In the genomic region with DNA sequence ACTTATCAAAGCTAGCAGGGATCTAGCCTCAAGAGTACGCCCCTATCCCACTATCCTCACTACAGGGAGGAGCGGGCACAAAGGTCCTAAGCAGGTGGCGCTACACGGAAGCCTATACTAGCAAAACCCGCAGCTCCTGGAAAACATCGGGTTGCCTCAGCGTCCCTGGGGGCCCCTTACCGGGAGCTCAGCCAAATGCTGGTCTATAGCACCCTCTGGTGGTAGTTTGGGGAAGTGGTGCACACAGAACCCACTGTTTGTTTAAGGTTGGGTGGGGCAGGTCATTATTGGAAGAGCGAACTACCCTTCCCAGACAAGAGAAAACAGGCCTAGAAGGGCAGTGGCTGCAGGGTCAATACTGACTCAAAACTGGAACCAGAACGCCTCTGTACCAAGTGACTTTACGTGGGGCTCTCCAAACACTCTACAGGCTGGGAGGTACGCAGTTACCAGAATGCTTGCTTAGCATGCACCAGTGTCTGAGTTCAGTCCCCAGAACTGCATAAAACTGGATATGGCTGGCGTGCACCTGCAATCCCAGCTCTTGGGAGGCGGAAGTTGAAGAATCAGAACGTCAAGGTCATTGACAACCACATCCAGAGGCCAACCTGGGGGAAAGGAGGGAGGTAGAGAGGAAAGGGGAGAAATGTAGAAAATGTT, we compare ENCODE assay signal across 8 mouse cellular contexts. TPM values are rescaled to one million over a fixed set of nuclear protein-coding genes. Genes with fewer than 3 reads are reported as not detected.
DNase-seq lines count a peak whose midpoint lies in the region; ATAC-seq lines count a peak whose summit lies in the region.

No protein-coding gene starts in this region.

- peak; percentile 68 for DNase-seq in CD4-positive helper T cell, adult 2 months (ENCODE audit: low read depth, low spot score)
- DNase-seq in brain, embryonic 18.5 days (ENCODE audit: low read depth, low spot score) = peak; percentile 36
- peak; percentile 89 for DNase-seq in kidney, postnatal 10 days
- peak; percentile 81 for DNase-seq in liver, embryonic 13.5 days
- DNase-seq in neural tube, embryonic 11.5 days (ENCODE audit: low spot score) = peak; percentile 88

- peak overlapping the region; percentile 2 to 18; a peak in 1 of 4 replicates for H3K4me3 ChIP-seq in heart, embryonic 14.5 days (ENCODE audit: control insufficient read depth in 1 of 2, insufficient read depth in 1 of 2, low read depth in 1 of 2, low read length in 2 of 2)
- peak overlapping the region; percentile 33 for H3K4me3 ChIP-seq in liver, embryonic 13.5 days (replicated peaks)
- no peak overlapping the region for H3K4me3 ChIP-seq in neural tube, embryonic 11.5 days (ENCODE audit: low read depth, low read length)
- peak overlapping the region; percentile 19; the same call in 1 of the 2 replicates for H3K4me3 ChIP-seq in stomach, embryonic 16.5 days (replicated peaks; ENCODE audit: low read length)

- H3K27ac ChIP-seq in heart, embryonic 14.5 days (replicated peaks in 1 of 2; ENCODE audit: control insufficient read depth in 1 of 2, insufficient read depth in 1 of 2, low read depth in 2 of 2, low read length in 2 of 2) = no peak overlapping the region
- H3K27ac ChIP-seq in liver, embryonic 13.5 days = peak overlapping the region; percentile 66
- no peak overlapping the region for H3K27ac ChIP-seq in neural tube, embryonic 11.5 days (ENCODE audit: low read depth, low read length)
- no peak overlapping the region for H3K27ac ChIP-seq in stomach, embryonic 16.5 days (ENCODE audit: low read length)

- H3K27me3 ChIP-seq in heart, embryonic 14.5 days (ENCODE audit: control insufficient read depth, insufficient read depth, low read length) = no peaks in the 10 kb centered on the region
- H3K27me3 ChIP-seq in liver, embryonic 13.5 days = no peaks in the 10 kb centered on the region
- no peaks in the 10 kb centered on the region for H3K27me3 ChIP-seq in neural tube, embryonic 11.5 days (ENCODE audit: control insufficient read depth, insufficient read depth, low read length)
- no peaks in the 10 kb centered on the region for H3K27me3 ChIP-seq in stomach, embryonic 16.5 days (ENCODE audit: control insufficient read depth, insufficient read depth, low read length)

- peak; percentile 85 for ATAC-seq in erythroid progenitor cell, adult 5-6 weeks (replicated peaks; ENCODE audit: low FRiP score, poor library complexity, severe bottlenecking)
- ATAC-seq in heart, embryonic 14.5 days (ENCODE audit: insufficient number of reproducible peaks, insufficient read depth, low FRiP score, low read depth) = 0 out of 2 replicates have a peak, but pooled peaks have one; percentile 18
- peak; percentile 61 for ATAC-seq in liver, embryonic 13.5 days (ENCODE audit: low read depth)
- ATAC-seq in neural tube, embryonic 11.5 days (ENCODE audit: insufficient read depth, low FRiP score, low TSS enrichment) = 0 out of 2 replicates have a peak, but pooled peaks have one; percentile 68
- ATAC-seq in stomach, embryonic 16.5 days (ENCODE audit: insufficient read depth, low FRiP score) = peak; percentile 69

- no peaks in the 10 kb centered on the region for H3K9me3 ChIP-seq in heart, embryonic 14.5 days (ENCODE audit: control insufficient read depth, low read length)
- no peaks in the 10 kb centered on the region for H3K9me3 ChIP-seq in liver, embryonic 13.5 days (replicated peaks)
- no peaks in the 10 kb centered on the region for H3K9me3 ChIP-seq in neural tube, embryonic 11.5 days (ENCODE audit: control insufficient read depth, low read length)
- no peaks in the 10 kb centered on the region for H3K9me3 ChIP-seq in stomach, embryonic 16.5 days (replicated peaks; ENCODE audit: control insufficient read depth, low read length)

- H3K4me1 ChIP-seq in heart, embryonic 14.5 days (ENCODE audit: control insufficient read depth in 2 of 2, insufficient read depth in 2 of 2, low read length in 2 of 2) = peaks cover 3 to 6% of the 10 kb centered on the region in 2 experiments; a peak in 3 of 4 replicates
- peaks cover 59% of the 10 kb centered on the region for H3K4me1 ChIP-seq in liver, embryonic 13.5 days (replicated peaks)
- no peaks in the 10 kb centered on the region for H3K4me1 ChIP-seq in neural tube, embryonic 11.5 days (ENCODE audit: control insufficient read depth, insufficient read depth, low read length)
- H3K4me1 ChIP-seq in stomach, embryonic 16.5 days (ENCODE audit: control insufficient read depth, insufficient read depth, low read length) = peaks cover 9% of the 10 kb centered on the region

- 11% methylated on average over 15 of the region's 15 CpGs for WGBS in heart, embryonic 14.5 days
- WGBS in liver, embryonic 13.5 days (ENCODE audit: insufficient replicate concordance) = 9% methylated on average over 15 of the region's 15 CpGs
- WGBS in neural tube, embryonic 11.5 days = 13% methylated on average over 15 of the region's 15 CpGs
- WGBS in stomach, embryonic 16.5 days = 8% methylated on average over 15 of the region's 15 CpGs

- H3K36me3 ChIP-seq in heart, embryonic 14.5 days (ENCODE audit: control insufficient read depth, insufficient read depth, low read length) = no peaks in the 10 kb centered on the region
- no peaks in the 10 kb centered on the region for H3K36me3 ChIP-seq in liver, embryonic 13.5 days
- H3K36me3 ChIP-seq in neural tube, embryonic 11.5 days (ENCODE audit: control insufficient read depth, insufficient read depth, low read length) = no peaks in the 10 kb centered on the region
- H3K36me3 ChIP-seq in stomach, embryonic 16.5 days (ENCODE audit: control insufficient read depth, insufficient read depth, low read length) = no peaks in the 10 kb centered on the region

- peak overlapping the region; percentile 56 for H3K9ac ChIP-seq in heart, embryonic 14.5 days (ENCODE audit: low read length)
- peak overlapping the region; percentile 65 for H3K9ac ChIP-seq in liver, embryonic 13.5 days
- H3K9ac ChIP-seq in neural tube, embryonic 11.5 days (ENCODE audit: low read length) = no peak overlapping the region
- H3K9ac ChIP-seq in stomach, embryonic 16.5 days (ENCODE audit: low read length) = peak overlapping the region; percentile 35; the same call in 1 of the 2 replicates

- H3K4me2 ChIP-seq in heart, embryonic 14.5 days (ENCODE audit: low read length) = peak overlapping the region; percentile 60
- H3K4me2 ChIP-seq in liver, embryonic 13.5 days = peak overlapping the region; percentile 70
- peak overlapping the region; percentile 0; the same call in 1 of the 2 replicates for H3K4me2 ChIP-seq in neural tube, embryonic 11.5 days (ENCODE audit: low read depth)
- peak overlapping the region; percentile 51 for H3K4me2 ChIP-seq in stomach, embryonic 16.5 days (ENCODE audit: low read depth, low read length)

RNA-seq across cellular contexts. Expression of a gene that starts 45.9 kb away (rescaled TPM):
- 3.6 and 7.5 TPM in 2 replicates for total RNA-seq in erythroid progenitor cell, adult 5-6 weeks (2015; ENCODE audit: low replicate concordance)
- total RNA-seq in erythroid progenitor cell, adult 5-6 weeks (2017; ENCODE audit: low replicate concordance) = 2.0 and 6.7 TPM in 2 replicates
- polyA plus RNA-seq in heart, embryonic 14.5 days (2014; fragmentation: Nextera tagmentation; extraction: Ambion mirVana) = 46.9 and 54.2 TPM in 2 replicates
- 39.8 and 39.9 TPM in 2 replicates for polyA plus RNA-seq in liver, embryonic 13.5 days (2015; fragmentation: Nextera tagmentation; extraction: Ambion mirVana)
- 64.6 and 68.9 TPM in 2 replicates for polyA plus RNA-seq in neural tube, embryonic 11.5 days (2014; fragmentation: Nextera tagmentation; extraction: Ambion mirVana)
- 72.0 and 75.0 TPM in 2 replicates for polyA plus RNA-seq in stomach, embryonic 16.5 days (2015; fragmentation: Nextera tagmentation; extraction: Ambion mirVana)

RNA-seq across cellular contexts. Expression of a gene that starts 56.9 kb away (rescaled TPM):
- 5.0 and 5.8 TPM in 2 replicates for total RNA-seq in erythroid progenitor cell, adult 5-6 weeks (2015; ENCODE audit: low replicate concordance)
- 2.7 and 5.8 TPM in 2 replicates for total RNA-seq in erythroid progenitor cell, adult 5-6 weeks (2017; ENCODE audit: low replicate concordance)
- polyA plus RNA-seq in heart, embryonic 14.5 days (2014; fragmentation: Nextera tagmentation; extraction: Ambion mirVana) = 10.0 and 12.6 TPM in 2 replicates
- polyA plus RNA-seq in liver, embryonic 13.5 days (2015; fragmentation: Nextera tagmentation; extraction: Ambion mirVana) = 5.3 and 5.4 TPM in 2 replicates
- 32.1 and 37.5 TPM in 2 replicates for polyA plus RNA-seq in neural tube, embryonic 11.5 days (2014; fragmentation: Nextera tagmentation; extraction: Ambion mirVana)
- 11.3 and 11.5 TPM in 2 replicates for polyA plus RNA-seq in stomach, embryonic 16.5 days (2015; fragmentation: Nextera tagmentation; extraction: Ambion mirVana)

Comparison
In these comparisons a context has a peak if more than half of its experiments do, and no peak if none do; other contexts are left out.
1. DNase-seq: peak in every context shown above with its lines; median percentile 89 in kidney, postnatal 10 days; 88 in neural tube, embryonic 11.5 days; 81 in liver, embryonic 13.5 days; 68 in CD4-positive helper T cell, adult 2 months; 36 in brain, embryonic 18.5 days.
2. ATAC-seq: peak in every context shown above with its lines; median percentile 85 in erythroid progenitor cell, adult 5-6 weeks; 69 in stomach, embryonic 16.5 days; 68 in neural tube, embryonic 11.5 days; 61 in liver, embryonic 13.5 days; 18 in heart, embryonic 14.5 days.
3. H3K4me2 ChIP-seq: peak in every context shown above with its lines; median percentile 70 in liver, embryonic 13.5 days; 60 in heart, embryonic 14.5 days; 51 in stomach, embryonic 16.5 days; 0 in neural tube, embryonic 11.5 days.